Mouse (Mus musculus): ENCODE measurements around the gene Foxf2. TPM values are rescaled to one million over a fixed set of nuclear protein-coding genes. Genes with fewer than 3 reads are reported as not detected.
A peak's percentile ranks its signal among the peaks of the same experiment; 100 is the strongest.

The Foxf2 gene
- polyA plus RNA-seq, 1 experiment from 2014 or later: 3.0 TPM

DNA sequence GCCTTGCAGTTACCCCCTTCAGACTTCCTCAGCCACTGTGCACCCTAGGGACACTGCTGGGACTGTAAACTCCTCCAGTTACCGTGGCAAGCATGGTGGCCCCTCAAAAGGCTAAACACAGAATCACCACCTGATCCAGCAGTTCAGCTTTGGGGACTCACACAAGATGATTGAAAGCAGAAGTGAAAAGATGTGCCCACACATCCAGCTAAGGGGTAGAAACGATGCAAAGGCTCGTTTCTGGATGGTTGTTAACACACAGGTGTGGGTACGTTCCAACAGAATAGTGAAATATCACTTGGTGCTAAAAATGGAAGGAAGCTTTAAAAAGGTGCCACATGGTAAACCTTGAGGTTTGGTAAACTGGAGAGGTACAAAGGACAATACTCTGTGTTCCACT is 32.6 kb downstream of the Foxf2 start:
- no peak for ATAC-seq (ENCODE audit: low FRiP score, low read depth)
- Histone ChIP-seq H3K9me3 (no peaks in the 10 kb centered on the region), H3K4me2 (replicated peaks) (no peak overlapping the region), H3K4me1 (no peaks in the 10 kb centered on the region; the same call in 1 of the 2 replicates), H3K36me3 (no peaks in the 10 kb centered on the region), H3K4me3 (no peak overlapping the region), H3K9ac (no peak overlapping the region), H3K27ac (no peak overlapping the region), H3K27me3 (peaks cover 18% of the 10 kb centered on the region)
- 52% methylated on average over 4 of the region's 4 CpGs for WGBS

DNA sequence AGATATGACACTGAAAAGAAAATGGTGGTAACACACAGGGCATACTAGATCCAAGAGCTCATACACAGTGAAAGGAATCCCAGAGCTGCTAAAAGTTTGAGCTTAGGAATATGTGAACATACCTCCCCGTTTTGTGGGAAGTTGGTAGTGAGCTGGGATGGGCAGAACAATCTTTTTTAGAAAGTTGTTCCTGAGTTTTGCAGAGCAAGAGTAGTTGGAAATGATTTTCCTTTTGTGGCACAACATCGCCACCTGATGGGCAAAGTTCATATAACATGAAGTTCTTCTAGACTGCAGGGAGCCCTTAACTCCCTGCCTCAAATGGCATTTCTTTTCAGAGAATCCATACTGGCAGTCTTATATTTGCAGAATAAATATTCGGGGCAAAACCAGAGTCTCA is 33.3 kb downstream of the Foxf2 start:
- 6% methylated on average over 3 of the region's 3 CpGs for WGBS
- no peak overlapping the region for H3K4me3 ChIP-seq
- H3K4me1 ChIP-seq: no peaks in the 10 kb centered on the region; the same call in 1 of the 2 replicates
- no peaks in the 10 kb centered on the region for H3K9me3 ChIP-seq
- no peak overlapping the region for H3K9ac ChIP-seq
- 0 out of 2 replicates have a peak, but pooled peaks have one; percentile 48 for ATAC-seq (ENCODE audit: low FRiP score, low read depth)
- H3K27ac ChIP-seq: no peak overlapping the region
- H3K27me3 ChIP-seq: peaks cover 18% of the 10 kb centered on the region
- H3K36me3 ChIP-seq: no peaks in the 10 kb centered on the region
- H3K4me2 ChIP-seq (replicated peaks): no peak overlapping the region

DNA sequence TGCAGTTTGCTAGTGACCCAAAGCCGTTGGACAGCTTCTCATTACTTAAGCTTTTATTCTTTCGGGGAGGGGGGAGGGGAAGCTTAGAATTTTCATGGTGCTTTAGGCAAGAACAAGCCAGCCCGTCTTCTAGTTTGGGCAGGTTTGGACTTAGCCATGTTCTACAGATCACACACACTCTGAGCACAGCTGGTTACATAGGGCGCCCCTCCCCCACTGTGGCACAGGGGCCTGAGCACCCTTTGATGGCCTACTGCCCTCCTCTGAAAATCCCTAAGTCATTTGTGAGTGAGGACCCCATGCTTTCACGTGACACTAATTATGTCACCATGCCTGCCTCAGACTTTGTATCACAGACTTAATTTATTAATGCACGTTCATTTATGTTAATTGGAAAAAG is 35.6 kb downstream of the Foxf2 start:
- Histone ChIP-seq H3K4me2 (replicated peaks) (no peak overlapping the region), H3K4me3 (no peak overlapping the region), H3K9ac (no peak overlapping the region), H3K27me3 (peaks cover 18% of the 10 kb centered on the region), H3K27ac (no peak overlapping the region), H3K4me1 (no peaks in the 10 kb centered on the region; the same call in 1 of the 2 replicates), H3K36me3 (no peaks in the 10 kb centered on the region), H3K9me3 (no peaks in the 10 kb centered on the region)
- ATAC-seq (ENCODE audit: low FRiP score, low read depth): no peak
- WGBS: 39% methylated on average over 6 of the region's 6 CpGs

DNA sequence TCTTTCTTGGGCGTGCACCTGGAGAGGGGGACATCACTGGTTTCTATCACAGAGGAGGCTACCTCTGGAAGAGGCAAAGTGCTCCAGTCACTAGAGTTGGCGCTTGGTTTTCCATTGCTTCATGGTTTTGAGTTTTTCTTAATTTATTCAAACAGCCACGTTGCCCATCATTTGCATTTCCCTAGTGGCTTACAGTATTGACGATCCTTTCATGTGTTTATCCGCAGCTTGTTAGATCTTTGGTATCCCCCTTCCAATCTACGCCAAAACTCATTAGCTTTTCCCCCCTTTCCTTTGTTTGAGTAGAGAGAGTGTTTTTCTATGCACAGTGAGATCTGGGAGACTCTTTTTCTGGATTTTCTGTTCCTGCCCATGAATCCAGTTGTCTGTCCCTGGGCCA is 39.8 kb downstream of the Foxf2 start:
- H3K9me3 ChIP-seq: no peaks in the 10 kb centered on the region
- H3K9ac ChIP-seq: no peak overlapping the region
- H3K36me3 ChIP-seq: no peaks in the 10 kb centered on the region
- H3K4me2 ChIP-seq (replicated peaks): no peak overlapping the region
- no peak overlapping the region for H3K27ac ChIP-seq
- H3K4me3 ChIP-seq: no peak overlapping the region
- no peak for ATAC-seq (ENCODE audit: low FRiP score, low read depth)
- H3K4me1 ChIP-seq: no peaks in the 10 kb centered on the region; the same call in 1 of the 2 replicates
- 80% methylated on average over 6 of the region's 6 CpGs for WGBS
- H3K27me3 ChIP-seq: peaks cover 5% of the 10 kb centered on the region

DNA sequence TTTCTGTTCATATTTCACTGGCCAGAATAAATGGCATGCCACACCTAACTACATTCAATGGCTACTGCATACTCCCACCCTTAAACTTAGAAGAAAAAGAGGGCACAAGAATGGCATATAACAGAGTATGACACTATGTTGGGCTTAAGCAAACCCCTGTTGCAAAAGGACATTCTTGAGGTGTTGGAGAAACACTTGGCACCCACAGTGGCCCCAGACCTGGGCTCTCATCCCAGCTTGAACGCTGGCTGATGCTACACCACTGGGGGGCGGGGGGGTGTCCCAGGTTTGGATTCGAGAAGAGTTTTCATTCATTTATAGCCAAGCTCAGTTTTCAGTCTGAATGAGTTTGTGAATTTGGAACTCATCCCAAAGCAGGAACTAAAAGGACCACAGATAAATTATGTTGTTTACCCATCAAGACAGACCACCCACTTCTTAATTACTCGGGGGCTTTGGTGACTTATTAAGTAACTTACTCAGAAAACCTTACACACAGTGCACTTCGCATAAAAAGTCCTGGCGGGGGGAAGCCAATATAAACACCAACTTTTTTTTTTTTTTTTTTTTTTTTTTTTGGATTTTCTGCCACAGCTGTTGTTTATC is 42.4 kb downstream of the Foxf2 start:
- no peaks in the 10 kb centered on the region for H3K36me3 ChIP-seq
- H3K27me3 ChIP-seq: peaks cover 3% of the 10 kb centered on the region; the same call in 1 of the 2 replicates
- no peak overlapping the region for H3K4me2 ChIP-seq (replicated peaks)
- no peak overlapping the region for H3K9ac ChIP-seq
- no peaks in the 10 kb centered on the region for H3K9me3 ChIP-seq
- ATAC-seq (ENCODE audit: low FRiP score, low read depth): no peak
- 53% methylated on average over 6 of the region's 6 CpGs for WGBS
- no peaks in the 10 kb centered on the region for H3K4me1 ChIP-seq
- H3K4me3 ChIP-seq: no peak overlapping the region
- no peak overlapping the region for H3K27ac ChIP-seq

DNA sequence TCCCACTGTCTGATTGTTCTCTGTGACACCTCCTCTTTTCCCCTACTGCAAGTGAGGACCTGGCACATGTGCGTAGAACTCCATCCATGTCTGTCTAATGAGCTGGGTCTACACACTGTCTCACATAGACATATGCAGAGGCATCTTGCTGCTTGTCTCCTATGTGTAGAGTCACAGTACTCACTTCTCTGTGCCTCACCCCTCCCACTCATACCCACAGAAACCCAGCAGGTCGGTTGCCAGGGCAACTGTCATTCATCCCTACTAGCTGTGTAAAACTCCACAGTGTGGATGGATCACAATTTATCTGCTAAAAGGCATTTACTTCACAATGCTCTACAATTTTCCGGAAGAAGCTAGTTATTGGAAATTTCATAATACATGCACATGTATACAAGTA is 46.5 kb downstream of the Foxf2 start:
- Histone ChIP-seq H3K9ac (no peak overlapping the region), H3K9me3 (no peaks in the 10 kb centered on the region), H3K27me3 (peaks cover under 1% of the 10 kb centered on the region; the same call in 1 of the 2 replicates), H3K36me3 (no peaks in the 10 kb centered on the region), H3K4me1 (no peaks in the 10 kb centered on the region), H3K27ac (no peak overlapping the region), H3K4me2 (replicated peaks) (no peak overlapping the region), H3K4me3 (no peak overlapping the region)
- no peak for ATAC-seq (ENCODE audit: low FRiP score, low read depth)
- WGBS: 88% methylated on average over 3 of the region's 3 CpGs

Small RNAs within 50 kb of the gene (microRNA-seq; reads per million reads assigned to microRNA genes)
- not detected for gene Gm27516

Other genes with a start within 250 kb of the Foxf2 start
- gene Foxq1, start 69.7 kb upstream of the Foxf2 start, polyA plus RNA-seq (2015; fragmentation: Nextera tagmentation; extraction: Ambion mirVana): 0.56 and 0.87 TPM in 2 replicates
- not detected in 2 replicates for gene A530084C06Rik, start 66.5 kb upstream of the Foxf2 start, polyA plus RNA-seq (2015; fragmentation: Nextera tagmentation; extraction: Ambion mirVana)
- gene Foxc1, start 180.8 kb downstream of the Foxf2 start, polyA plus RNA-seq (2015; fragmentation: Nextera tagmentation; extraction: Ambion mirVana): 5.1 and 6.8 TPM in 2 replicates